Mouse (Mus musculus): ENCODE data around the gene Tnpo2.
A peak's percentile ranks its signal among the peaks of the same experiment; 100 is the strongest.
"Not testable (repeated sequence)": the region's sequence is repeated elsewhere in the genome, so short reads cannot be mapped to it uniquely, and the experiment has no call there.

The Tnpo2 gene

GRCm38 (mm10) chr8:85074167-85074566, 37.5 kb downstream of the Tnpo2 start:
- DNase-seq = no peak

- DNase-seq = no peak
Observed at GRCm38 (mm10) chr8:85074617-85075016, 37.9 kb downstream of the Tnpo2 start.

GRCm38 (mm10) chr8:85076001-85076400, 39.3 kb downstream of the Tnpo2 start:
- peak; percentile 65 to 79 for DNase-seq

- peak; percentile 87 for DNase-seq
Observed at GRCm38 (mm10) chr8:85076993-85077392, 40.3 kb downstream of the Tnpo2 start.

- no peak for DNase-seq
Observed at GRCm38 (mm10) chr8:85080214-85080531, 43.5 kb downstream of the Tnpo2 start.

GRCm38 (mm10) chr8:85080532-85081215, 44.0 kb downstream of the Tnpo2 start, which contains the start of gene Wdr83os:
TSS of gene Wdr83os (plus strand) at chr8:85080740.
- peak; percentile 72 to 79 for DNase-seq

- DNase-seq = no peak
Observed at GRCm38 (mm10) chr8:85081216-85081555, 44.5 kb downstream of the Tnpo2 start, which contains the start of gene Wdr83. TSS of gene Wdr83 (minus strand) at chr8:85081306.

GRCm38 (mm10) chr8:85082169-85082568, 45.5 kb downstream of the Tnpo2 start:
- DNase-seq = not testable (repeated sequence)

- peak; percentile 87 to 89 for DNase-seq
Observed at GRCm38 (mm10) chr8:85083108-85083813, 46.5 kb downstream of the Tnpo2 start, which contains the start of gene Man2b1. TSS of gene Man2b1 (plus strand) at chr8:85083270.

GRCm38 (mm10) chr8:85084633-85085032, 47.9 kb downstream of the Tnpo2 start:
- DNase-seq = no peak

- no peak for DNase-seq
Observed at GRCm38 (mm10) chr8:85086238-85086637, 49.5 kb downstream of the Tnpo2 start.

GRCm38 (mm10) chr8:85088771-85089170, 52.1 kb downstream of the Tnpo2 start:
- DNase-seq = no peak

- no peak for DNase-seq
Observed at GRCm38 (mm10) chr8:85090856-85091255, 54.1 kb downstream of the Tnpo2 start.

- no peak for DNase-seq
Observed at GRCm38 (mm10) chr8:85091526-85092090, 54.9 kb downstream of the Tnpo2 start.

- DNase-seq = no peak
Observed at GRCm38 (mm10) chr8:85095051-85095450, 58.3 kb downstream of the Tnpo2 start.

GRCm38 (mm10) chr8:85095566-85095965, 58.9 kb downstream of the Tnpo2 start:
- no peak for DNase-seq

GRCm38 (mm10) chr8:85096196-85096595, 59.5 kb downstream of the Tnpo2 start:
- DNase-seq = no peak

- DNase-seq = no peak
Observed at GRCm38 (mm10) chr8:85096850-85097249, 60.1 kb downstream of the Tnpo2 start.

- no peak for DNase-seq
Observed at GRCm38 (mm10) chr8:85100076-85100665, 63.5 kb downstream of the Tnpo2 start.
